In genomic region chr15:5846571-5846970, GRCm38 (mm10) we compare ENCODE assay signal across 18 mouse cellular contexts.
"Had no signal": no experiment of that assay in that cellular context is flagged by ENCODE, and none has a peak within 500 bp of the region (broad histone marks: within the 10 kb centered on the region; RNA-seq: fewer than 3 reads in every experiment).

No protein-coding gene starts in this region.

- DNase-seq: liver, postnatal 0 days; lung, adult 2 months; lung, postnatal 14 days; lung, postnatal 36 days; right cerebral cortex, postnatal 14 days; right cerebral cortex, postnatal 4 days; spleen, adult 18-20 months; thymus, adult 18-20 months; thymus, postnatal 14 days; thymus, postnatal 36 days had no signal

- H3K9me3 ChIP-seq: lung, embryonic 15.5 days; megakaryocyte, embryonic 14.5 days; midbrain, embryonic 13.5 days; midbrain, embryonic 15.5 days; neural tube, embryonic 12.5 days had no signal

- H3K4me1 ChIP-seq: lung, embryonic 15.5 days; megakaryocyte, embryonic 14.5 days; midbrain, embryonic 15.5 days; neural tube, embryonic 12.5 days had no signal

- H3K27ac ChIP-seq: lung, embryonic 15.5 days; macrophage; midbrain, embryonic 13.5 days; midbrain, embryonic 15.5 days; neural tube, embryonic 12.5 days had no signal

- H3K27me3 ChIP-seq: lung, embryonic 15.5 days; megakaryocyte, embryonic 14.5 days; midbrain, embryonic 13.5 days; midbrain, embryonic 15.5 days; neural tube, embryonic 12.5 days had no signal

- H3K36me3 ChIP-seq: lung, embryonic 15.5 days; midbrain, embryonic 13.5 days; midbrain, embryonic 15.5 days; neural tube, embryonic 12.5 days had no signal

- H3K4me2 ChIP-seq: lung, embryonic 15.5 days; midbrain, embryonic 11.5 days; midbrain, embryonic 13.5 days; midbrain, embryonic 15.5 days; neural tube, embryonic 12.5 days had no signal

- ATAC-seq: liver, postnatal 0 days; lung, postnatal 0 days; midbrain, embryonic 13.5 days had no signal

- H3K9ac ChIP-seq: liver, postnatal 0 days; lung, embryonic 15.5 days; midbrain, embryonic 13.5 days; midbrain, embryonic 15.5 days; neural tube, embryonic 12.5 days had no signal

- H3K4me3 ChIP-seq: lung, embryonic 15.5 days; megakaryocyte, embryonic 14.5 days; midbrain, embryonic 13.5 days; midbrain, embryonic 15.5 days; neural tube, embryonic 12.5 days had no signal
